Mouse (Mus musculus): ENCODE measurements at regions not wholly inside any gene's neighbourhood (a gene's known extent, or its start where the extent isn't known, plus 50 kb on each side); places are given as distances from the start of the nearest gene placed in this dataset.

- no peak overlapping the region for H3K27ac ChIP-seq (ENCODE audit: low read depth)
- no peaks in the 10 kb centered on the region for H3K9me3 ChIP-seq (replicated peaks; ENCODE audit: control insufficient read depth, low read length)
- H3K4me1 ChIP-seq (ENCODE audit: control insufficient read depth, insufficient read depth) = no peaks in the 10 kb centered on the region
- no peak overlapping the region for H3K4me2 ChIP-seq (ENCODE audit: low read depth, low read length)
- no peaks in the 10 kb centered on the region for H3K36me3 ChIP-seq (replicated peaks; ENCODE audit: control insufficient read depth, insufficient read depth, low read length)
- ATAC-seq (ENCODE audit: insufficient read depth, low read depth) (no peak), DNase-seq (ENCODE audit: low spot score) (no peak)
- H3K27me3 ChIP-seq (ENCODE audit: control insufficient read depth, insufficient read depth, low read length) = no peaks in the 10 kb centered on the region
- TF ChIP-seq CTCF (IDR thresholded peaks at IDR 0.05; ENCODE audit: low read depth) = no peak
- TF ChIP-seq EP300 (IDR thresholded peaks at IDR 0.05; ENCODE audit: low read depth) = no peak
- WGBS = 89% methylated on average over 1 of the region's 1 CpGs
- no peak overlapping the region for H3K9ac ChIP-seq (replicated peaks; ENCODE audit: low read depth, low read length)
- no peak overlapping the region for H3K4me3 ChIP-seq (ENCODE audit: low read depth, low read length)
Measured at GRCm38 (mm10) chr4:7341159-7341558, 897.7 kb downstream of the Car8 start.

- TF ChIP-seq CTCF (IDR thresholded peaks at IDR 0.05; ENCODE audit: low read depth) (no peak), EP300 (IDR thresholded peaks at IDR 0.05; ENCODE audit: low read depth) (0 out of 2 replicates have a peak, but pooled peaks have one; percentile 43)
- DNase-seq (ENCODE audit: low spot score) (peak; percentile 31), ATAC-seq (ENCODE audit: insufficient read depth, low read depth) (peak; percentile 60)
- no peaks in the 10 kb centered on the region; the same call in 1 of the 2 replicates for H3K4me1 ChIP-seq (ENCODE audit: control insufficient read depth, insufficient read depth)
- no peaks in the 10 kb centered on the region for H3K36me3 ChIP-seq (replicated peaks; ENCODE audit: control insufficient read depth, insufficient read depth, low read length)
- H3K27me3 ChIP-seq (ENCODE audit: control insufficient read depth, insufficient read depth, low read length) = no peaks in the 10 kb centered on the region
- no peak overlapping the region for H3K4me2 ChIP-seq (ENCODE audit: low read depth, low read length)
- WGBS = 21% methylated on average over 4 of the region's 4 CpGs
- H3K9me3 ChIP-seq (replicated peaks; ENCODE audit: control insufficient read depth, low read length) = no peaks in the 10 kb centered on the region
- H3K27ac ChIP-seq (ENCODE audit: low read depth) = no peak overlapping the region
- H3K4me3 ChIP-seq (ENCODE audit: low read depth, low read length) = no peak overlapping the region
- no peak overlapping the region for H3K9ac ChIP-seq (replicated peaks; ENCODE audit: low read depth, low read length)
Measured at GRCm38 (mm10) chr4:7314261-7314660, 924.6 kb downstream of the Car8 start.

GRCm38 (mm10) chr4:7313219-7313618 lies 925.6 kb downstream of the Car8 start:
- no peak overlapping the region for H3K4me3 ChIP-seq (ENCODE audit: low read depth, low read length)
- no peak overlapping the region for H3K27ac ChIP-seq (ENCODE audit: low read depth)
- no peak for ATAC-seq (ENCODE audit: insufficient read depth, low read depth)
- no peak for DNase-seq (ENCODE audit: low spot score)
- WGBS = 71% methylated on average over 2 of the region's 2 CpGs
- no peak overlapping the region for H3K9ac ChIP-seq (replicated peaks; ENCODE audit: low read depth, low read length)
- H3K27me3 ChIP-seq (ENCODE audit: control insufficient read depth, insufficient read depth, low read length) = no peaks in the 10 kb centered on the region
- no peaks in the 10 kb centered on the region for H3K9me3 ChIP-seq (replicated peaks; ENCODE audit: control insufficient read depth, low read length)
- TF ChIP-seq EP300 (IDR thresholded peaks at IDR 0.05; ENCODE audit: low read depth) = no peak
- TF ChIP-seq CTCF (IDR thresholded peaks at IDR 0.05; ENCODE audit: low read depth) = no peak
- no peak overlapping the region for H3K4me2 ChIP-seq (ENCODE audit: low read depth, low read length)
- no peaks in the 10 kb centered on the region; the same call in 1 of the 2 replicates for H3K4me1 ChIP-seq (ENCODE audit: control insufficient read depth, insufficient read depth)
- no peaks in the 10 kb centered on the region for H3K36me3 ChIP-seq (replicated peaks; ENCODE audit: control insufficient read depth, insufficient read depth, low read length)

- Histone ChIP-seq H3K4me2 (ENCODE audit: low read depth, low read length) (no peak overlapping the region), H3K36me3 (replicated peaks; ENCODE audit: control insufficient read depth, insufficient read depth, low read length) (no peaks in the 10 kb centered on the region), H3K9me3 (replicated peaks; ENCODE audit: control insufficient read depth, low read length) (no peaks in the 10 kb centered on the region), H3K4me3 (ENCODE audit: low read depth, low read length) (no peak overlapping the region), H3K9ac (replicated peaks; ENCODE audit: low read depth, low read length) (no peak overlapping the region), H3K27ac (ENCODE audit: low read depth) (no peak overlapping the region), H3K4me1 (ENCODE audit: control insufficient read depth, insufficient read depth) (no peaks in the 10 kb centered on the region; the same call in 1 of the 2 replicates), H3K27me3 (ENCODE audit: control insufficient read depth, insufficient read depth, low read length) (no peaks in the 10 kb centered on the region)
- DNase-seq (ENCODE audit: low spot score) (no peak), ATAC-seq (ENCODE audit: insufficient read depth, low read depth) (no peak)
- WGBS = 75% methylated on average over 1 of the region's 1 CpGs
- TF ChIP-seq EP300 (IDR thresholded peaks at IDR 0.05; ENCODE audit: low read depth) (no peak), CTCF (IDR thresholded peaks at IDR 0.05; ENCODE audit: low read depth) (no peak)
Measured at GRCm38 (mm10) chr4:7312160-7312559, 926.7 kb downstream of the Car8 start.

GRCm38 (mm10) chr4:7269047-7269446 lies 969.8 kb downstream of the Car8 start:
- DNase-seq (ENCODE audit: low spot score) (no peak), ATAC-seq (ENCODE audit: insufficient read depth, low read depth) (no peak)
- no peak overlapping the region for H3K4me3 ChIP-seq (ENCODE audit: low read depth, low read length)
- no peak overlapping the region for H3K9ac ChIP-seq (replicated peaks; ENCODE audit: low read depth, low read length)
- no peak for TF ChIP-seq EP300 (IDR thresholded peaks at IDR 0.05; ENCODE audit: low read depth)
- no peak for TF ChIP-seq CTCF (IDR thresholded peaks at IDR 0.05; ENCODE audit: low read depth)
- 76% methylated on average over 4 of the region's 4 CpGs for WGBS
- no peak overlapping the region for H3K4me2 ChIP-seq (ENCODE audit: low read depth, low read length)
- H3K27ac ChIP-seq (ENCODE audit: low read depth) = no peak overlapping the region
- no peaks in the 10 kb centered on the region for H3K9me3 ChIP-seq (replicated peaks; ENCODE audit: control insufficient read depth, low read length)
- no peaks in the 10 kb centered on the region for H3K36me3 ChIP-seq (replicated peaks; ENCODE audit: control insufficient read depth, insufficient read depth, low read length)
- no peaks in the 10 kb centered on the region for H3K27me3 ChIP-seq (ENCODE audit: control insufficient read depth, insufficient read depth, low read length)
- H3K4me1 ChIP-seq (ENCODE audit: control insufficient read depth, insufficient read depth) = no peaks in the 10 kb centered on the region

- DNase-seq (ENCODE audit: low spot score) (no peak), ATAC-seq (ENCODE audit: insufficient read depth, low read depth) (no peak)
- no peak for TF ChIP-seq CTCF (IDR thresholded peaks at IDR 0.05; ENCODE audit: low read depth)
- TF ChIP-seq EP300 (IDR thresholded peaks at IDR 0.05; ENCODE audit: low read depth) = no peak
- Histone ChIP-seq H3K36me3 (replicated peaks; ENCODE audit: control insufficient read depth, insufficient read depth, low read length) (no peaks in the 10 kb centered on the region), H3K9ac (replicated peaks; ENCODE audit: low read depth, low read length) (no peak overlapping the region), H3K4me2 (ENCODE audit: low read depth, low read length) (no peak overlapping the region), H3K4me3 (ENCODE audit: low read depth, low read length) (no peak overlapping the region), H3K9me3 (replicated peaks; ENCODE audit: control insufficient read depth, low read length) (no peaks in the 10 kb centered on the region), H3K27me3 (ENCODE audit: control insufficient read depth, insufficient read depth, low read length) (no peaks in the 10 kb centered on the region), H3K27ac (ENCODE audit: low read depth) (no peak overlapping the region), H3K4me1 (ENCODE audit: control insufficient read depth, insufficient read depth) (no peaks in the 10 kb centered on the region)
- 78% methylated on average over 2 of the region's 2 CpGs for WGBS
Measured at GRCm38 (mm10) chr4:7256486-7256885, 982.4 kb downstream of the Car8 start.

Data from heart, postnatal 0 days (tissue).